Mouse (Mus musculus) E14TG2a.4 (cell line): Measurements from ENCODE around the gene Grip1.

Source experiments
- H3K27me3 ChIP-seq: 2 replicates; pipeline ENCODE4 v1.6.1; 2014; ENCODE audit warnings: low read length, control low read depth; ENCODE audit not compliant: insufficient read depth
- H3K36me3 ChIP-seq: 2 replicates; pipeline ENCODE4 v1.6.1; 2014; ENCODE audit warnings: low read length, control low read depth; ENCODE audit not compliant: insufficient read depth
- H3K4me1 ChIP-seq: replicated peaks from 2 replicates; pipeline ENCODE4 v1.6.1; 2014; ENCODE audit warnings: low read depth, low read length, control low read depth
- H3K4me3 ChIP-seq: replicated peaks from 2 replicates; pipeline ENCODE4 v1.5.1; 2014; ENCODE audit warnings: mild to moderate bottlenecking, low read length
- H3K9me3 ChIP-seq: 2 replicates; pipeline ENCODE4 v1.6.1; 2014; ENCODE audit warnings: low read length, control low read depth
- CTCF ChIP-seq: conservative IDR thresholded peaks from 2 replicates; pipeline ENCODE4 v1.5.1; 2014; ENCODE audit warnings: low read length
- NANOG ChIP-seq: IDR thresholded peaks from 2 replicates; pipeline ENCODE4 v1.6.1; 2014; ENCODE audit warnings: borderline replicate concordance, low read length, mixed read lengths
- POU5F1 ChIP-seq: IDR thresholded peaks from 2 replicates; pipeline ENCODE4 v1.6.1; 2014; ENCODE audit warnings: low read length, borderline replicate concordance

The Grip1 gene

GRCm38 (mm10) chr10:119454106-119454667, 557 bp downstream of the Grip1 start:
- H3K9me3 ChIP-seq, result no peaks in the 10 kb centered on the region
- no peaks in the 10 kb centered on the region for H3K36me3 ChIP-seq
- peaks cover 67% of the 10 kb centered on the region for H3K27me3 ChIP-seq
- H3K4me3 ChIP-seq, result peak overlapping the region; percentile 82
- H3K4me1 ChIP-seq, result peaks cover 15% of the 10 kb centered on the region
- TF ChIP-seq CTCF (no peak), NANOG (no peak), POU5F1 (no peak)

GRCm38 (mm10) chr10:119454668-119455542, 1.3 kb downstream of the Grip1 start:
- Histone ChIP-seq H3K27me3 (peaks cover 66% of the 10 kb centered on the region), H3K9me3 (no peaks in the 10 kb centered on the region), H3K36me3 (no peaks in the 10 kb centered on the region), H3K4me1 (peaks cover 15% of the 10 kb centered on the region), H3K4me3 (peak overlapping the region; percentile 82)
- TF ChIP-seq CTCF, result no peak
- no peak for TF ChIP-seq POU5F1
- TF ChIP-seq NANOG, result no peak

DNA sequence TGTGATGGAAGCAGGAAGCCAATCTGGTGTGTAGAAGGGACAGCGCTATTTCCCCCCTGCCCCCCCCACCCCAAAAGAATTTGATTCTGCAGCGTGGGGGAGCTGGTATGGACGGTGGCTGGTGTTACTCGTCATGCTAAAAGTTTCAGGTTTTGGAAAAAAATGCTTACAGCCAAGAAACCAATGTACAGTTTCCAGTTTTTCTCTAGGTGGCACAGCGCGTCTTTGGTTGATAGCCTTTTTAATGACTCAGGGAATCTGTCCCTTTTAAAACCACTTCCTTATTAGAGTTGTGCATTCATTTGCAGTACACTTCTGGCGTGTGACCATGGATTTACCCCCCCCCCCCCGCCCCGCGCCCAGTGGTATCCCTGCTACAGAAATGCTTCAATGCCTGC, 1.9 kb downstream of the Grip1 start:
- H3K27me3 ChIP-seq, result peaks cover 66% of the 10 kb centered on the region
- H3K36me3 ChIP-seq, result no peaks in the 10 kb centered on the region
- no peak overlapping the region for H3K4me3 ChIP-seq
- H3K9me3 ChIP-seq, result no peaks in the 10 kb centered on the region
- TF ChIP-seq CTCF (no peak), NANOG (no peak), POU5F1 (no peak)
- peaks cover 21% of the 10 kb centered on the region for H3K4me1 ChIP-seq

- H3K4me3 ChIP-seq, result no peak overlapping the region
- H3K9me3 ChIP-seq, result no peaks in the 10 kb centered on the region
- peaks cover 25% of the 10 kb centered on the region for H3K4me1 ChIP-seq
- H3K36me3 ChIP-seq, result no peaks in the 10 kb centered on the region
- peaks cover 59% of the 10 kb centered on the region for H3K27me3 ChIP-seq
- no peak for TF ChIP-seq NANOG
- TF ChIP-seq CTCF, result no peak
- no peak for TF ChIP-seq POU5F1
Measured at GRCm38 (mm10) chr10:119457121-119457520, 3.5 kb downstream of the Grip1 start.

DNA sequence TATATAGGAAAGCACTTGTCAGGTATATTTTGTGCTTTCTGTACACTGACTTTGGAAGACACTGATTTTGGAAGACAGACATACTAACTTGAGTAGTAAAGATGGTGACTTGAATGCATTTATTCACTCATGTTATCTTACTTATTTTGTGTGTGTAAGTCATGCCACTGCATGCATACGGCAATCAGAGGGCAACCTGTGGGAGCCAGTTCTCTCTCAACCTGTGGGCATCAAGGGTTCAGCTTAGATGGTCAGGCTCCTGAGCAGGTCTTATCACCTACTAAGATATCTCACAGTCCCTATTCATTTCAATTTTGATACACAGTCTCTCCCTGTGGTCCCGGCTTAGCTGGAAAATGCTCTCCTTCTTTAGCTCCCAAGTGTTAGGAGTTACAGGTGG, 5.4 kb downstream of the Grip1 start:
- TF ChIP-seq NANOG, result no peak
- TF ChIP-seq POU5F1, result no peak
- TF ChIP-seq CTCF, result no peak
- Histone ChIP-seq H3K36me3 (no peaks in the 10 kb centered on the region), H3K27me3 (peaks cover 50% of the 10 kb centered on the region), H3K4me1 (peaks cover 17% of the 10 kb centered on the region), H3K9me3 (no peaks in the 10 kb centered on the region), H3K4me3 (no peak overlapping the region)

- Histone ChIP-seq H3K4me3 (no peak overlapping the region), H3K4me1 (peaks cover 14% of the 10 kb centered on the region), H3K27me3 (peaks cover 31% of the 10 kb centered on the region), H3K9me3 (no peaks in the 10 kb centered on the region), H3K36me3 (no peaks in the 10 kb centered on the region)
- TF ChIP-seq CTCF, result no peak
- TF ChIP-seq NANOG, result no peak
- TF ChIP-seq POU5F1, result no peak
Measured at GRCm38 (mm10) chr10:119463345-119463744, 9.7 kb downstream of the Grip1 start.

DNA sequence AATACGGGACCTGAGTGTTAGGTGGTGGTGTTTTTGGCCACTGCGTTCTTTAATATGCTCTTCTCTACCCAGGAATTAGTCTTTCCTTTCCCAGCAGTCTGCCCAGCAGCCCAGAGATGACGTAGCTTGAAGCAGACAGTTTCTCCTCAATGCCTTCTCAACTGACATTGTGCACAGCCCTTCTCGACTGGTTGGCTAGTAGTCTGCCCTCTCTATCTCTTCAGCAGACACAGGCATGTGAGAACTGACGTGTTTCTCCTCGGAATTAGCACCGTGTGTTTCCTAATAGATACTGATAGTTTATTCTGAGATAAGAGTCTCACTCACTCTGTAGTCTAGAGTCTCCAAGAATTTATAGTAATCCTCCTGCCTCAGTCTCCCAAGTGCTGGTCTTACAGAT, 10.2 kb downstream of the Grip1 start:
- H3K36me3 ChIP-seq, result no peaks in the 10 kb centered on the region
- H3K27me3 ChIP-seq, result peaks cover 29% of the 10 kb centered on the region
- peaks cover 14% of the 10 kb centered on the region for H3K4me1 ChIP-seq
- H3K9me3 ChIP-seq, result peaks cover under 1% of the 10 kb centered on the region; the same call in 1 of the 2 replicates
- H3K4me3 ChIP-seq, result no peak overlapping the region
- TF ChIP-seq NANOG (no peak), POU5F1 (no peak), CTCF (no peak)

- Histone ChIP-seq H3K4me3 (no peak overlapping the region), H3K27me3 (peaks cover 15% of the 10 kb centered on the region), H3K36me3 (no peaks in the 10 kb centered on the region), H3K4me1 (0 out of 2 replicates have a peak, but pooled peaks cover 4% of the 10 kb centered on the region), H3K9me3 (peaks cover 20% of the 10 kb centered on the region)
- TF ChIP-seq NANOG, result no peak
- TF ChIP-seq CTCF, result no peak
- no peak for TF ChIP-seq POU5F1
Measured at GRCm38 (mm10) chr10:119467976-119468375, 14.3 kb downstream of the Grip1 start.
